Mouse (Mus musculus) ES-E14 (cell line): ENCODE measurements around the gene Ly75. TPM values are rescaled to one million over a fixed set of nuclear protein-coding genes. Genes with fewer than 3 reads are reported as not detected.

Source experiments
- DNase-seq: peaks from one replicate; pipeline ENCODE4 v3.0.0-alpha.2; 2013; ENCODE audit warnings: low read depth, low spot score
- H3K27ac ChIP-seq: 2 replicates; pipeline ENCODE4 v1.5.1; 2012; ENCODE audit warnings: low read depth, mild to moderate bottlenecking, low read length, moderate library complexity, mixed read lengths; ENCODE audit not compliant: poor library complexity, insufficient read depth, severe bottlenecking
- H3K36me3 ChIP-seq: 2 replicates; pipeline ENCODE4 v1.6.1; 2012; ENCODE audit warnings: mild to moderate bottlenecking, low read length, moderate library complexity, mixed read lengths; ENCODE audit not compliant: control insufficient read depth, poor library complexity, insufficient read depth, severe bottlenecking
- H3K4me1 ChIP-seq, 2 experiments: fragments of 150-350 bp in 1 of 2; sonication (generic) in 1 of 2; 2 replicates each; pipeline ENCODE4 v1.6.1; 2012; ENCODE audit warnings: low read length in 2 of 2, mild to moderate bottlenecking in 1 of 2, mixed read lengths in 1 of 2; ENCODE audit not compliant: control insufficient read depth in 2 of 2, insufficient read depth in 2 of 2, poor library complexity in 1 of 2
- H3K4me3 ChIP-seq, 2 experiments: fragments of 150-350 bp in 1 of 2; sonication (generic) in 1 of 2; 2 replicates each; pipeline ENCODE4 v1.5.1; 2012; ENCODE audit warnings: low read length in 2 of 2, low read depth in 1 of 2, mild to moderate bottlenecking in 1 of 2, mixed read lengths in 1 of 2; ENCODE audit not compliant: insufficient read depth in 1 of 2, poor library complexity in 1 of 2, severe bottlenecking in 1 of 2
- H3K9ac ChIP-seq: 2 replicates; pipeline ENCODE4 v1.6.1; 2012; ENCODE audit warnings: low read depth, mild to moderate bottlenecking, low read length, mixed read lengths; ENCODE audit not compliant: poor library complexity, insufficient read depth, severe bottlenecking
- H3K9me3 ChIP-seq: fragments of 150-350 bp; sonication (generic); 2 replicates; pipeline ENCODE4 v1.6.1; 2012; ENCODE audit warnings: low read depth, mild to moderate bottlenecking, low read length; ENCODE audit not compliant: control insufficient read depth, insufficient read depth
- CHD2 ChIP-seq: IDR thresholded peaks from 2 replicates; pipeline ENCODE4 v1.6.1; 2014; ENCODE audit warnings: mild to moderate bottlenecking, low read depth, low read length, inconsistent platforms
- HCFC1 ChIP-seq: IDR thresholded peaks from 2 replicates; pipeline ENCODE4 v1.6.1; 2012; ENCODE audit warnings: low read length, inconsistent platforms, borderline replicate concordance; ENCODE audit not compliant: insufficient read depth
- MAFK ChIP-seq: IDR thresholded peaks from 2 replicates; pipeline ENCODE4 v1.6.1; 2014; ENCODE audit warnings: mild to moderate bottlenecking, low read depth, low read length, inconsistent platforms; ENCODE audit not compliant: insufficient read depth
- ZC3H11A ChIP-seq: IDR thresholded peaks from 2 replicates; pipeline ENCODE4 v1.6.1; 2012; ENCODE audit warnings: low read depth, mild to moderate bottlenecking, inconsistent platforms, low read length, borderline replicate concordance
- ZNF384 ChIP-seq: IDR thresholded peaks from 2 replicates; pipeline ENCODE4 v1.6.1; 2012; ENCODE audit warnings: low read depth, low read length, inconsistent platforms
- in situ Hi-C, 2 experiments: fragments of 600-800 bp; cut with MboI; formaldehyde crosslinking; loops; one replicate each; pipeline ENCODE4 v1.15.1; 2025; ENCODE audit warnings: low sequenced_read_pairs in 2 of 2, inconsistent platforms in 1 of 2; ENCODE audit not compliant: unreplicated experiment in 2 of 2
- total RNA-seq: library from RNA; depleted of rRNA; stranded (reverse); fragments of 300-350 nt; gene quantifications from 2 replicates; pipeline ENCODE4 v1.2.3, GENCODE M21; 2012

Gene Ly75
- total RNA-seq, 1 experiment: 20.1 TPM

DNA sequence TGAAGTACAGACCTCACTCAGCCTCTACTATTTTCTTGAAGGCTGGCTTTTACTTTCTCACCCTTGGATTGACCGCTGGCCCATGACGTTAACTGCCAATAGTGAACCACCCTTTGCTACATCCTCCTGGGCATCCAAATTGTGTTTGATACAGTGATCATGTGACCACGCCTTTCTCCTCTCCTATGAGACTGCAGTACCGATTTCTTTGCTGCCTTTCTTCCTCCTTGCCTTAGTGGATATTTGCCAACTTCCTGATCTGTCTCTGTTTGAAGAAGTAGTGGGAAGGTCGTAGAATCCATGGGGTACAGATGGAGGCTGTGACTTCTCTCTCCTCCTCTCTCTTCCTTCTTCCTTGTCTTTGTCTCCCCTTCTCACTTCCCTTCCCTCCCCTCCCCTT, 22.3 kb upstream of the Ly75 start:
- Histone ChIP-seq H3K36me3 (no peaks in the 10 kb centered on the region), H3K9ac (no peak overlapping the region), H3K9me3 (no peaks in the 10 kb centered on the region), H3K4me1 (peaks cover 14 to 18% of the 10 kb centered on the region in 2 experiments), H3K27ac (no peak overlapping the region), H3K4me3 (no peak overlapping the region)
- in situ Hi-C loops: no loop called here
- TF ChIP-seq HCFC1 (no peak), CHD2 (no peak), MAFK (no peak), ZNF384 (no peak), ZC3H11A (no peak)
- DNase-seq: no peak

DNA sequence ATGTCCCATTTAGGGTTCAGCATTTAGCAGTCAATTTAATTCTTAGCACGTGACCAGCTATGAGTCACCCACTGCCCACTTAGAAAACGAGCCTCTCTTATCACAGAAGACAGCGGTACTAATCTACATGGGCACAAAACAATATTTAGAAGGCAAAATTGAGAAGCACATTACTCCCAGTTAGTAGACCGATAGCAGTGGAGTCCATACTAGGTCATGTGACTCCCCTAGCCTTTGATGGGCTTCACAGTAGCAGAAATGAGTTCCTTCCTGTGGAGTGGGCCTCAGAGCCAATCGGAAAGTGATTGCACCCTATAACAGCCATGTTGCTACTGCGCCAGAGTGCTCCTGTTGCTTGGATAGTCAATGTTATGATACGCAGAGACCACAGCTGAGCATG, 21.7 kb upstream of the Ly75 start:
- no peak for DNase-seq
- Histone ChIP-seq H3K27ac (no peak overlapping the region), H3K4me1 (peaks cover 9 to 16% of the 10 kb centered on the region in 2 experiments), H3K36me3 (no peaks in the 10 kb centered on the region), H3K4me3 (no peak overlapping the region), H3K9ac (no peak overlapping the region), H3K9me3 (no peaks in the 10 kb centered on the region)
- in situ Hi-C loops: no loop called here
- no peak for TF ChIP-seq HCFC1
- no peak for TF ChIP-seq CHD2
- TF ChIP-seq MAFK: no peak
- no peak for TF ChIP-seq ZC3H11A
- TF ChIP-seq ZNF384: no peak

DNA sequence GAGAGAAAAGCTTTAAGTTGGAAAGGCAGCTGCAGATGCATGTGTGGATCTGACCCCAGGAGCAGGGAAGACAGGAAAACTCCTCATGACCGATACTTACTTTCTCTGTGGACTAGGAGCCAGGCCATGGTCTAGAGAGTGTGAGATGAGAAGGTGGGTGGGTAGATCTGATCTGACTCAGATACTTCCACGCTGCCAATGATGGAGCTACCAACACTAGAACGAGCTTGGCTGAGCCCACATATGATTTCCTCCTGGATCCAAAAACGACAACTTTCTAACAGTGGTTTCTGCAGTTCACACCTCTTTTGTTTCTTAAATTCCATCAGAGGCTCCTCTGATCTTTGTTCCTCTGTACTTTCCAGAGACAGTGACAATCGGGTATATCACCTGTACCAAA, 18.6 kb upstream of the Ly75 start:
- no peak for DNase-seq
- TF ChIP-seq ZNF384 (no peak), HCFC1 (no peak), CHD2 (no peak), MAFK (no peak), ZC3H11A (no peak)

DNA sequence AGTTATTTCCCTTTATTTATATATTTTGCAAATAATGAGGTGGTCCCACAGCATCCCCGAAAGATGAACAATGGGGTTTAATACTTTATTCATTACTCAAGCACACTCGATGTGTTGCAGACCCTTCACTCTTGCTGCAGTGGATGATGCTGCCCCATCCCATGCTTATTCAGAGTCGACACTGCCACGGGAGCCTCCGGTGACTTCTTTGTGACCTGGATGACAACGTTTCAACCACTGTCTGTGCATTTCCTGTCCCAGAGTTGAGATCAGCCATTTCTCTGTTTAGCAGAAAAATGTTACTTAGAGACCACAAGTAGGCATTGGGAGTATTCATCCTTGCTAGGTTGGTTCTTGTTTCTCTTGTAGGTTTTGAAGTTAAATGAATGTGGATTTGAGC, 10.7 kb upstream of the Ly75 start:
- Histone ChIP-seq H3K4me1 (0 out of 4 replicates have a peak, but pooled peaks cover 0 to 2% of the 10 kb centered on the region in 2 experiments), H3K27ac (no peak overlapping the region), H3K4me3 (no peak overlapping the region), H3K9ac (no peak overlapping the region), H3K36me3 (no peaks in the 10 kb centered on the region), H3K9me3 (no peaks in the 10 kb centered on the region)
- in situ Hi-C loops: no loop called here
- DNase-seq: no peak
- no peak for TF ChIP-seq ZC3H11A
- no peak for TF ChIP-seq HCFC1
- TF ChIP-seq ZNF384: no peak
- TF ChIP-seq CHD2: no peak
- TF ChIP-seq MAFK: no peak

More for the DNA sequence above, 18.6 kb upstream of the Ly75 start:
- Histone ChIP-seq H3K4me1 (peaks cover 6 to 9% of the 10 kb centered on the region in 2 experiments), H3K9ac (no peak overlapping the region), H3K9me3 (no peaks in the 10 kb centered on the region), H3K36me3 (no peaks in the 10 kb centered on the region), H3K27ac (no peak overlapping the region), H3K4me3 (no peak overlapping the region)
- in situ Hi-C loops: no loop called here

DNA sequence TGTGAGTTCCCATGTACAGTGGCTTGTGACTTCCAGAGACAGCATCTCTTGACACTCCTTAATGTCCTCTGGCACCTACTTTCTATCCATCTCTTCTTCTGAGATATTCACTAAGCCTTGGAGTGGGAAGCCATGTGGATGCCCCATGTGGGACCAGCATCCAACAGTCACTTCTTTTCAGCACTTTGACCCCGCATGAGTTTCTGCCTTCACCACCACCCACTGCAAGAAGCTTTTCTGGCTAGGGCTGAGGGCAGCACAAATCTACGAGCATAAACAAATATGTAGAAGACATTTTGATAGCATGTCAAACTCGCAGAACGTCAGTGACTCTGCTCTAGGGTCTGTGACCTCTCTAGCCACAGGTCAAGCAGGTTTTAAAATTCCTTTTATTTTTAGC, 9.2 kb upstream of the Ly75 start:
- no peak overlapping the region for H3K27ac ChIP-seq
- in situ Hi-C loops: no loop called here
- DNase-seq: no peak
- no peaks in the 10 kb centered on the region for H3K36me3 ChIP-seq
- no peak overlapping the region for H3K4me3 ChIP-seq
- TF ChIP-seq ZNF384 (no peak), ZC3H11A (no peak), HCFC1 (no peak), MAFK (no peak), CHD2 (no peak)
- H3K4me1 ChIP-seq: 0 out of 4 replicates have a peak, but pooled peaks cover 0 to 2% of the 10 kb centered on the region in 2 experiments
- no peaks in the 10 kb centered on the region for H3K9me3 ChIP-seq
- no peak overlapping the region for H3K9ac ChIP-seq
